Mouse (Mus musculus) olfactory bulb, adult 2 months (tissue): ENCODE data around the gene Eno3. TPM values are rescaled to one million over a fixed set of nuclear protein-coding genes. Genes with fewer than 3 reads are reported as not detected.

Experiments used
- H3K27ac ChIP-seq: fragments of 200-500 bp; 2 replicates; pipeline ENCODE4 v1.5.1; 2012; ENCODE audit warnings: low read depth, low read length; ENCODE audit not compliant: insufficient read depth
- H3K4me1 ChIP-seq: fragments of 200-500 bp; 2 replicates; pipeline ENCODE4 v1.6.1; 2012; ENCODE audit warnings: low read length; ENCODE audit not compliant: control insufficient read depth, insufficient read depth
- H3K4me3 ChIP-seq: fragments of 200-500 bp; 2 replicates; pipeline ENCODE4 v1.5.1; 2012; ENCODE audit warnings: mild to moderate bottlenecking, low read depth, low read length, moderate library complexity; ENCODE audit not compliant: insufficient read depth
- CTCF ChIP-seq: fragments of 200-500 bp; IDR thresholded peaks from 2 replicates; pipeline ENCODE4 v1.5.1; 2012; ENCODE audit warnings: low read depth, mild to moderate bottlenecking, low read length, moderate library complexity; ENCODE audit not compliant: insufficient read depth
- POLR2A ChIP-seq: fragments of 200-500 bp; IDR thresholded peaks from 2 replicates; pipeline ENCODE4 v1.6.1; 2012; ENCODE audit warnings: mild to moderate bottlenecking, low read depth, low read length, moderate library complexity; ENCODE audit not compliant: insufficient read depth
- WGBS: fragments of 180-500 bp; shearing (Covaris S2); methylation state at CpG from one replicate; pipeline ENCODE4 v1.1.7; 2018; 5-methylcytosine and 5-hydroxymethylcytosine counted together
- polyA plus RNA-seq: library from polyadenylated mRNA; stranded (reverse); fragments of >200 nt; gene quantifications from 2 replicates; pipeline ENCODE4 v1.2.4, GENCODE M21; 2012; ENCODE audit warnings: low replicate concordance; ENCODE audit not compliant: missing spikeins, insufficient read depth, insufficient read length

Eno3 gene
- polyA plus RNA-seq, 1 experiment: not detected

GRCm38 (mm10) chr11:70660571-70660970 lies 3.6 kb downstream of the Eno3 start:
- TF ChIP-seq POLR2A (no peak), CTCF (no peak)
- WGBS: 91% methylated on average over 8 of the region's 8 CpGs
- Histone ChIP-seq H3K4me3 (no peak overlapping the region), H3K27ac (no peak overlapping the region), H3K4me1 (peaks cover 11% of the 10 kb centered on the region)

- WGBS: 92% methylated on average over 8 of the region's 8 CpGs
- no peak overlapping the region for H3K4me3 ChIP-seq
- no peaks in the 10 kb centered on the region for H3K4me1 ChIP-seq
- no peak overlapping the region for H3K27ac ChIP-seq
- TF ChIP-seq POLR2A (no peak), CTCF (no peak)
Observed at GRCm38 (mm10) chr11:70663101-70663500, 6.1 kb downstream of the Eno3 start.

DNA sequence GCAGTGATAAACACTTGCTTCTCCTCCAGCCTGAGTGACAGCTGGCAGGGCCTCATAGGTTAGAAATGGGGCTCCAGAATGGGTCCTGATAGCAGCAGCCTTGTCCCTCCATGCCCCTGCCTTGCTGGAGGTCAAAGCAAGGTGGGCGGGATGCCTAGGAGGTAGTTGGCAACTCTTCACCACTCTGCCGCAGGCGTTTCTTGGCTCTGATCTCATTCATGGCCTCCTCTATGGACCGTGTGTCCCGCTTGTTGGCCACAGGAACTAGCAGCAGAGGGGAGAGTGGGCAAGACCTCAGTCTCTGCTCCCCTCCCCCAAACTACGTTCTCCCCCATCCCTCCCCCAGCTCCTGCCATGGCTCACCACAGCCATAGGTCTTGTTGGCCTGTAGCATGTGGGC lies 7.0 kb downstream of the Eno3 start:
- H3K4me1 ChIP-seq: no peaks in the 10 kb centered on the region
- no peak overlapping the region for H3K4me3 ChIP-seq
- TF ChIP-seq POLR2A: no peak
- TF ChIP-seq CTCF: no peak
- H3K27ac ChIP-seq: no peak overlapping the region
- 82% methylated on average over 6 of the region's 6 CpGs for WGBS

DNA sequence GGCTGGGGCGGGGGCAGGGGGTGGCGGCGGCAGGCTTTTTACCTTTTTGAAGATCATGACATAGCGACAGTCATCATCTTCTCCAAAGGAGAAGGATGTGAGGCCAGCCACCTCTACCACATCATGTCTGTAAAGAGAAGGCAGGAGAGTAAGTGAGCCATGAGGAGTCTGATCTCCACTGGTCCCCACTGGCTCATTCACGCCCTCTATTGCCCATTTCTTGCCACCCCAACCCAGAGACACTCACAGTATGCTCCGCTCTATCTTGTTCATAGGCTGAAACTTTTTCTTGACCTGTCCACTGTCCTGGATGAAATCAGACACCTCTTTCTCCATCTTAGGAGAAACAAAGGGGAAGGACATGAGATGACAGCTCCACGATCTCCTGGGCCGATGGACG lies 7.7 kb downstream of the Eno3 start:
- Histone ChIP-seq H3K4me3 (no peak overlapping the region), H3K27ac (no peak overlapping the region), H3K4me1 (no peaks in the 10 kb centered on the region)
- TF ChIP-seq POLR2A (no peak), CTCF (no peak)
- 93% methylated on average over 9 of the region's 9 CpGs for WGBS

DNA sequence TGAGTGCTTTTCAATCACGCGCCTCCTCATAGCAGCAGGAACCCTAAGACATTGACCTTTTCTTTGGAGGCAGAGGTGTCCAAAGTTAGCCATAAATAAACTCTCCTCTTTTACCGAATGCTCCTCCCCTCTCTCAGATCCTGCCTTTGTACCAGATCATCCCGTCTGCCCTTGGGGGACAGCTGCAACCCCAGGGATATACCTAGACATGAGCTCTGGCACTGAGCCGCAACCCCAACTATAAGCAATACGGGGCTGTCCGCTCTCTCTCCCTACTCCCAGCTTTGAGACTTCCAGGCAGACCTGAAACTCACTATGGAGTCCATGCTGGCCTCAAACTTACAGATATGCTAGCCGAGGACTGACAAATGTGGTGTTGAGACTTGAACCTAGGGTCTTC lies 9.7 kb downstream of the Eno3 start:
- WGBS: 95% methylated on average over 8 of the region's 8 CpGs
- TF ChIP-seq CTCF (no peak), POLR2A (no peak)

GRCm38 (mm10) chr11:70667271-70668150 lies 10.5 kb downstream of the Eno3 start:
- peaks cover 15% of the 10 kb centered on the region for H3K4me1 ChIP-seq
- H3K27ac ChIP-seq: no peak overlapping the region
- no peak overlapping the region for H3K4me3 ChIP-seq
- WGBS: 64% methylated on average over 14 of the region's 14 CpGs
- no peak for TF ChIP-seq POLR2A
- TF ChIP-seq CTCF: no peak

More for the DNA sequence above, 9.7 kb downstream of the Eno3 start:
- Histone ChIP-seq H3K4me1 (peaks cover 13% of the 10 kb centered on the region), H3K4me3 (no peak overlapping the region), H3K27ac (no peak overlapping the region)

DNA sequence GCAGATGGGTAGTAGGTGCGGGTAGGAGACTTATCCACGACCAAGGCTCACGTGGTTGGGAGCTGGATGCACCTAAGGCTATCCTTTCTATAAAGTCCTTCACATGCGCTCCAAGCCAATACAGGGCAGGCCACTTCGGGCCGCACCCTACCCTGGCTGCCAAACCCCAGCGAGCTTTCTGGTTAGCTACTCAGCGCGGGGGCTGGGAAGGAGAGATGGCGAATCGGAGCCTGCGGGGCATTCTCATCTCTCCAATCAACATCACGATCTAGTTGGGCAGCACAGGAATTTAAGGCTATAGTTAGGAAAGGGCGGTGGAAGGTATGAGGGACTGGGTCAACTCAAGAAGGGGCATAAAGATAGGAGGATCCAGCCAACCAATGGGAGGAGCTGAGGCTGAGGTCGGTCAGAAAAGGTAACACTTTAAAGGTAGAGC lies 11.4 kb downstream of the Eno3 start:
- TF ChIP-seq CTCF (no peak), POLR2A (no peak)
- Histone ChIP-seq H3K27ac (peak overlapping the region; percentile 14; the same call in 1 of the 2 replicates), H3K4me1 (peaks cover 15% of the 10 kb centered on the region), H3K4me3 (peak overlapping the region; percentile 50)
- WGBS: under 1% methylated on average over 15 of the region's 15 CpGs

DNA sequence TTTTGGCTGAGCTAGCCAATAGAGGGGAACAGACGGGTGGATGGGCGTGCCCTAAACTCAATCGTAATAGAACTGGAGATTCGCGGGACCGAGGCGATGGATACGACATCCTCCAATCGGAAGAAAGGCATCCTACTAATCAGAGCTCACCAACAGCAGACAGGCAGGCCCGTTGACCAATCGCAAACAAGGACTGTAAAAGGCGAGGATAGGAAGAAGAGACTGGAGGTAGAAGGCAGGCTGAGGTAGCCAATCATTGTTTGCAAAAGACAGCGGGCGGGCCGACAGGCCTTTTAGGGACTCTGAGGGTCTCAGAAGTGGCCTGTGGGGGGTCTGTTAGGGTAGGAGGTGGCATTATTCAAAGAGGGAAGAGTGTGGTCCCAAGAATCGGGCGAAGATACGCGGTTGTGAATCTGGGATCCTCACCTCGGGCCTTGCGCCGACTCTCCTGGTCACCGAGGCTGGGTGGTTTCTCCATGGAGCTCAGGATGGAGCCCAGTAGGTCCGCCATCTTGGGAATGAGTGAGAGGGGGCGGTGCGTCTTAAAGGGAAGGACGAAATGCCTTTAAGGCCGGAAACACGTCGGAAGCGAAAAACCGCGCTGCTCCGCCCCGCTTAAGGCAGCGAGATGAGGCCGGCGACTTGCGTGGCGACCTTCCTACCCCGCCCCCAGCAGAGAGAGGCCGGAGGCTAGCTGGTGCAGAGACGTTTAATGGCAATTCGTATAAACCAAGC lies 11.9 kb downstream of the Eno3 start, which contains the start of gene Spag7:
TSS of gene Spag7 (minus strand) at position 646 of the 735 bp plus-strand sequence.
- Histone ChIP-seq H3K27ac (peak within 1 kb of the TSS; percentile 96), H3K4me3 (peak within 1 kb of the TSS; percentile 70), H3K4me1 (peaks cover 15% of the 10 kb centered on the region)
- WGBS: under 1% methylated on average over 44 of the region's 44 CpGs
- peak; percentile 86 for TF ChIP-seq POLR2A
- no peak for TF ChIP-seq CTCF

GRCm38 (mm10) chr11:70669582-70670345 lies 12.8 kb downstream of the Eno3 start:
- TF ChIP-seq CTCF (no peak), POLR2A (no peak)
- Histone ChIP-seq H3K4me3 (peak overlapping the region; percentile 70), H3K27ac (peak overlapping the region; percentile 96), H3K4me1 (peaks cover 15% of the 10 kb centered on the region)
- WGBS: under 1% methylated on average over 31 of the region's 31 CpGs
